Mouse (Mus musculus) stomach, embryonic 16.5 days (tissue): ENCODE results near the gene Nr1d1. TPM values are rescaled to one million over a fixed set of nuclear protein-coding genes. Genes with fewer than 3 reads are reported as not detected.
A peak's percentile ranks its signal among the peaks of the same experiment; 100 is the strongest.

ENCODE experiments used
- ATAC-seq: fragments of 200-750 bp; cut with Nextera tagmentation; 2 replicates; pipeline ENCODE4 v1.8.0; 2017; ENCODE audit warnings: moderate number of reproducible peaks, moderate TSS enrichment; ENCODE audit not compliant: insufficient read depth, low FRiP score
- H3K27ac ChIP-seq: fragments of 300-500 bp; sonication (generic); 2 replicates; pipeline ENCODE4 v1.5.1; 2014; ENCODE audit warnings: low read length
- H3K27me3 ChIP-seq: fragments of 300-500 bp; sonication (generic); 2 replicates; pipeline ENCODE4 v1.6.1; 2014; ENCODE audit warnings: low read length, control low read depth, mixed read lengths; ENCODE audit not compliant: control insufficient read depth, insufficient read depth
- H3K36me3 ChIP-seq: fragments of 300-500 bp; sonication (generic); 2 replicates; pipeline ENCODE4 v1.6.1; 2014; ENCODE audit warnings: low read length; ENCODE audit not compliant: control insufficient read depth, insufficient read depth
- H3K4me1 ChIP-seq: fragments of 300-500 bp; sonication (generic); 2 replicates; pipeline ENCODE4 v1.6.1; 2014; ENCODE audit warnings: low read length, control low read depth, mixed read lengths; ENCODE audit not compliant: control insufficient read depth, insufficient read depth
- H3K4me2 ChIP-seq: fragments of 300-500 bp; sonication (generic); 2 replicates; pipeline ENCODE4 v1.6.1; 2014; ENCODE audit warnings: low read depth, low read length, mixed read lengths
- H3K4me3 ChIP-seq: fragments of 300-500 bp; sonication (generic); replicated peaks from 2 replicates; pipeline ENCODE4 v1.5.1; 2014; ENCODE audit warnings: mild to moderate bottlenecking, low read length
- H3K9ac ChIP-seq: fragments of 300-500 bp; sonication (generic); 2 replicates; pipeline ENCODE4 v1.6.1; 2014; ENCODE audit warnings: low read length
- H3K9me3 ChIP-seq: fragments of 300-500 bp; sonication (generic); replicated peaks from 2 replicates; pipeline ENCODE4 v1.6.1; 2016; ENCODE audit warnings: low read length, control low read depth; ENCODE audit not compliant: control insufficient read depth
- WGBS: fragments of 180-500 bp; shearing (Covaris S2); extraction: QIAGEN DNeasy Blood & Tissue Kit; methylation state at CpG from one replicate; pipeline ENCODE4 v1.1.7; 2014; 5-methylcytosine and 5-hydroxymethylcytosine counted together
- polyA plus RNA-seq: library from polyadenylated mRNA; unstranded; fragments of >200 nt; fragmentation: Nextera tagmentation; extraction: Ambion mirVana; gene quantifications from 2 replicates; pipeline ENCODE4 v1.2.1, GENCODE M21; 2015

Gene Nr1d1
- polyA plus RNA-seq, 1 experiment from 2014 or later, result 2.6 TPM

DNA sequence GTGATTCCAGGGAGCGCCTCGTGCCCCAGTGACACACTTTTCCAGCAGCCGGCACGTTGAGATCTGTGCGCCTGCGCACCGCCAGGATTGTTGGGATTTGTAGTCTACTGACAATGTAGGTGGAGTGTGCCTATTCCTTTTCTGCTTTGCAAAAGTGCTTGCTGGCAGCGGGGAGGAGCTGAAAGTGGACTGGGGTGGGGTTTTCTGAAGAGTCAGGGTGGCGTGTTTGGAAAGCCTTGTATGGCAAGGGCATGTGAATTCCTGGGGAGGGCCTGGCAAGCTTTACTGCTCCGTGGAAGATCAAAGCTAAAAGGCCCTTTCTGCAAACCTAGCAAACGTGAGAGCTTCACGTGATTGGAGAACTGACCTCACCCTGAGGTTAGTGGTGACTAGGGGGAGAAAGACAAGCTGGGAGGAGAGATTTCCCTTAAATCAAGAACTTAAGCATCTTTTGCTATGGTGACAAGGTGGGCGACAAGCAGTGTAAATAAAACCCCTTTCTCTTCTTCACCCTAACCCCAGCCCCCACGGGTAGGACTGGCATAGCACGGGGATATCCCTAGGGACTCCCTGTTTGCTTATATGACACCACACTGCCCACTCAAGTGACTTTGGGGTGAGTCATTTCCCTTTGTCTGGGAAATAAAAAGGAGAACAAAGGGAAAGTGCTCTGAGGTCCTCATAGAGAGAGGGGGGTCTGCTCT, 367 bp upstream of the Nr1d1 start:
- Histone ChIP-seq H3K4me2 (peak overlapping the region; percentile 95), H3K27me3 (no peaks in the 10 kb centered on the region), H3K4me1 (peaks cover 50% of the 10 kb centered on the region), H3K36me3 (0 out of 2 replicates have a peak, but pooled peaks cover 3% of the 10 kb centered on the region), H3K9ac (peak overlapping the region; percentile 72), H3K27ac (peak overlapping the region; percentile 96), H3K4me3 (peak overlapping the region; percentile 47), H3K9me3 (no peaks in the 10 kb centered on the region)
- WGBS, result 3% methylated on average over 15 of the region's 15 CpGs
- peak; percentile 79 for ATAC-seq

- Histone ChIP-seq H3K4me2 (peak overlapping the region; percentile 95), H3K9me3 (no peaks in the 10 kb centered on the region), H3K27ac (peak overlapping the region; percentile 89), H3K9ac (peak overlapping the region; percentile 72), H3K27me3 (no peaks in the 10 kb centered on the region), H3K4me3 (peak overlapping the region; percentile 47), H3K36me3 (0 out of 2 replicates have a peak, but pooled peaks cover 12% of the 10 kb centered on the region), H3K4me1 (peaks cover 54% of the 10 kb centered on the region)
- peak; percentile 88 for ATAC-seq
- WGBS, result under 1% methylated on average over 37 of the region's 37 CpGs
These were observed 1.4 kb downstream of the Nr1d1 start for GRCm38 (mm10) chr11:98773635-98774295.

DNA sequence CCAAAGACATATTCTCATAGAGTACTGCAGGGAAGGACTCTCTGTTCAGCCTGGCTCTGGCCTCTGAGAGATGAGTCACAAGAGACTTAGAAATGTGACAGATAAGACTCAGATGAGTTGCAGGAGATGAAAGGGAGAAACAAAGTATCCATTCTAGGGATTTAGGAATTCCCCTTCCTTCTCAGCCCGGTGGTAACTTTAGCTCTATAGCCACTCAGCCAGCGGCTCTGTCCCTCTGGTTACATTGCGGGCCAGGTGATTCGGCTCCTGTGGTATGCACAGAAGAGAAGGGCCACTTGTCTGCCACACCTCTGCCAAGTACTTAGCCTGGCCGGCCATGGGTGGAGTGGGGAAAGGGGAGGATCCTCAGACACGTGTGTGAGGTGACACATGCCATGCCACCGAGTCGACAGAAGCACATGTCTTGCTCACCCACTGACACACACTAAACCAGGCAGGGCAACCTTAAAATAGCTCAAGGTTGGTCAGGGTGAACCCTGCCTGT, 2.4 kb downstream of the Nr1d1 start:
- Histone ChIP-seq H3K4me2 (peak overlapping the region; percentile 95), H3K9ac (no peak overlapping the region), H3K27ac (peak overlapping the region; percentile 89), H3K4me3 (0 out of 2 replicates have a peak overlapping the region, but pooled peaks have one; percentile 47), H3K4me1 (peaks cover 64% of the 10 kb centered on the region), H3K36me3 (0 out of 2 replicates have a peak, but pooled peaks cover 12% of the 10 kb centered on the region), H3K9me3 (no peaks in the 10 kb centered on the region), H3K27me3 (no peaks in the 10 kb centered on the region)
- 44% methylated on average over 8 of the region's 8 CpGs for WGBS
- ATAC-seq, result no peak

DNA sequence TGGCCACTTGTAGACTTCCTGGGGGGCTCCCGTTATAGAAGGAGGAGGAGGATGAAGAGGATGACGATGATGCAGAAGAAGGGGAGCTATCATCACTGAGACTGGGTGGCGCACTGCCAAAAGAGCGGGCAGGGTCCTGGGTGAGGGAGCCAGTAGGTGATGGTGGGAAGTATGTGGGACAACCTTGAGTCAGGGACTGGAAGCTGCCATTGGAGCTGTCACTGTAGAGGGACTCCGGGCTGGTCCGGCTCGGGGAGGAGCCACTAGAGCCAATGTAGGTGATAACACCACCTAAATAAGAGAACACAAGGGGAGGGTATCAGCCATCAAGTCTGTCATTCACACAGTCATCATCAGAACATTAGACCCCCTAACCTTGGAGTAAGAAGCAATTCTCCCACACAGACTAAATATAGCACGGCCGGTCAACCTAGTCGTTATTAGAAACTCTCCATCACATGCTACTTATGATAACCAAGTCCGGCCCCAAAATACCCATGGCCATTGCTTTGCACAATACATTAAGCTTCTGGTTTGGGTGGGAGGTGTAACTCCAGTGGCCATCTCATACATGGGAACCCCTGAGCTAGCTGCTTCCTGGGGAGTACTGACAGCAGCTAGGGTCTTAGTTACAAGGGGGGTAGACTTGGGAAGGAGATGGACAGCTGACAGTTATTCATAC, 3.1 kb downstream of the Nr1d1 start:
- ATAC-seq, result no peak
- H3K27ac ChIP-seq, result no peak overlapping the region; the same call in 1 of the 2 replicates
- 90% methylated on average over 11 of the region's 11 CpGs for WGBS

GRCm38 (mm10) chr11:98771131-98771530, 4.0 kb downstream of the Nr1d1 start:
- H3K4me3 ChIP-seq, result no peak overlapping the region
- H3K36me3 ChIP-seq, result 0 out of 2 replicates have a peak, but pooled peaks cover 12% of the 10 kb centered on the region
- no peak overlapping the region for H3K4me2 ChIP-seq
- no peak overlapping the region for H3K27ac ChIP-seq
- no peak for ATAC-seq
- no peaks in the 10 kb centered on the region for H3K9me3 ChIP-seq
- H3K9ac ChIP-seq, result no peak overlapping the region
- no peaks in the 10 kb centered on the region for H3K27me3 ChIP-seq
- 93% methylated on average over 18 of the region's 18 CpGs for WGBS
- H3K4me1 ChIP-seq, result peaks cover 64% of the 10 kb centered on the region

More for the DNA sequence above, 3.1 kb downstream of the Nr1d1 start:
- Histone ChIP-seq H3K36me3 (0 out of 2 replicates have a peak, but pooled peaks cover 12% of the 10 kb centered on the region), H3K27me3 (no peaks in the 10 kb centered on the region), H3K9me3 (no peaks in the 10 kb centered on the region), H3K9ac (no peak overlapping the region), H3K4me2 (no peak overlapping the region), H3K4me1 (peaks cover 65% of the 10 kb centered on the region), H3K4me3 (no peak overlapping the region)

- Histone ChIP-seq H3K36me3 (0 out of 2 replicates have a peak, but pooled peaks cover 12% of the 10 kb centered on the region), H3K27ac (no peak overlapping the region), H3K9me3 (no peaks in the 10 kb centered on the region), H3K4me1 (peaks cover 64% of the 10 kb centered on the region), H3K27me3 (no peaks in the 10 kb centered on the region), H3K4me2 (no peak overlapping the region), H3K4me3 (no peak overlapping the region), H3K9ac (no peak overlapping the region)
- ATAC-seq, result no peak
- WGBS, result 85% methylated on average over 26 of the region's 26 CpGs
These were observed 4.8 kb downstream of the Nr1d1 start for GRCm38 (mm10) chr11:98770096-98770975.

GRCm38 (mm10) chr11:98769007-98769954, 5.9 kb downstream of the Nr1d1 start:
- 84% methylated on average over 25 of the region's 25 CpGs for WGBS

More at GRCm38 (mm10) chr11:98769007-98769954, 5.9 kb downstream of the Nr1d1 start:
- Histone ChIP-seq H3K27me3 (no peaks in the 10 kb centered on the region), H3K36me3 (peaks cover 15% of the 10 kb centered on the region; the same call in 1 of the 2 replicates), H3K9me3 (no peaks in the 10 kb centered on the region), H3K4me2 (0 out of 2 replicates have a peak overlapping the region, but pooled peaks have one; percentile 51), H3K4me3 (no peak overlapping the region), H3K9ac (peak overlapping the region; percentile 67; the same call in 1 of the 2 replicates), H3K27ac (peak overlapping the region; percentile 83; the same call in 1 of the 2 replicates), H3K4me1 (peaks cover 60% of the 10 kb centered on the region)
- no peak for ATAC-seq
